Mouse (Mus musculus): ENCODE measurements around the gene Scnn1a. TPM values are rescaled to one million over a fixed set of nuclear protein-coding genes. Genes with fewer than 3 reads are reported as not detected.

Gene Scnn1a
- polyA plus RNA-seq, 1 experiment = 0.88 TPM

- no peak overlapping the region for H3K4me3 ChIP-seq (ENCODE audit: insufficient read depth, low read length)
- no peak for TF ChIP-seq CTCF (IDR thresholded peaks at IDR 0.05; ENCODE audit: low read depth, low read length)
- no peak for TF ChIP-seq POLR2A (IDR thresholded peaks at IDR 0.05; ENCODE audit: borderline replicate concordance, low read depth, low read length)
- no peak overlapping the region for H3K27ac ChIP-seq (ENCODE audit: insufficient read depth, low read depth, low read length)
- H3K4me1 ChIP-seq (ENCODE audit: control insufficient read depth, insufficient read depth, low read length) = peaks cover 30% of the 10 kb centered on the region
Observed at GRCm38 (mm10) chr6:125365522-125365921, 45.1 kb downstream of the Scnn1a start.

DNA sequence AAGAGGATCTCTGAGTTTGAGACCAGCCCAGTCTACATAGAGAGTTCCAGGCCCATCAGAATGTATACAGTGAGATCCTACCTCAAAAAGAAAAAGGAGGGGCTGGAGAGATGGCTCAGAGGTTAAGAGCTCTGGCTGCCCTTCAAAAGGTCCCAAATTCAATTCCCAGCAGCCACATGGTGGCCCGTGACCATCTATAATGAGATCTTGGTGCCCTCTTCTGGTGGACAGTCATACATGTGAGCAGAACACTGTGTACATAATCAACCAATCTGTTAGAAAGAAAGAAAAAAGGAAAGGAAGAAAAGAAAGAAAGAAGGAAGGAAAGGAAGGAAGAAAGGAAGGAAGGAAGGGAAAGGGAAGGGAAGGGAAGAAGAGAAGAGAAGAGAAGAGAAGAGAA, 45.7 kb downstream of the Scnn1a start:
- TF ChIP-seq POLR2A (IDR thresholded peaks at IDR 0.05; ENCODE audit: borderline replicate concordance, low read depth, low read length) = no peak
- TF ChIP-seq CTCF (IDR thresholded peaks at IDR 0.05; ENCODE audit: low read depth, low read length) = no peak
- peaks cover 28% of the 10 kb centered on the region for H3K4me1 ChIP-seq (ENCODE audit: control insufficient read depth, insufficient read depth, low read length)
- no peak overlapping the region for H3K27ac ChIP-seq (ENCODE audit: insufficient read depth, low read depth, low read length)
- no peak overlapping the region for H3K4me3 ChIP-seq (ENCODE audit: insufficient read depth, low read length)

DNA sequence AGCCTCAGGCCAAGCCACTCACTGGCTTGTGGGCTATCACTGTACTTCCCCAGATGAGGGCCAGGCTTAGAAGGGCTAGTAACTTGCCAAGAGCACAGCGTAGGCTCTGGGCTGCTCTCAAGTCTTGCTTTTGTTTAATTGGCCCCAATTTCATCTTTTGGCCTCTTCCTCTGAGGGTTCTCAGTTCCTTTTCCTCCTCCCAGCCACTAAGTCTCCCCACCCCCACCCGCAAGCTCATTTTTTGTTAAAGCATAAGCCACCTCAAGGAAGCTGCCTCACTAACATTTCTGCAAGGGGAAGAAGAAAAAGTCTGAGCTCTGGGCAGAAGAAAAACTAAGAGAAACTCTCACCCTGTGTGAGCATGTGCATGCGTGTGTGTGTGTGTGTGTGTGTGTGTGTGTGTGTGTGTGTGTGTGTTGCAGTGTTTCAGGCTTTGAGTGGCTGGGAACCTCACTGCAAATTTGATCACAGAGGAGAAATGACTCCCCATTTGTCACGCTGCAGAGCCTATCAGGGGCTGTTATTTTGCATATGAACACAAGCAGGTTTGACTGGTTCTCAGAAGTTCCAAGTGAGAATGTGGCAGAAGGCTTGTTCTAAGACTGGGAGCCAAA, 47.4 kb downstream of the Scnn1a start:
- TF ChIP-seq CTCF (IDR thresholded peaks at IDR 0.05; ENCODE audit: low read depth, low read length) = no peak
- TF ChIP-seq POLR2A (IDR thresholded peaks at IDR 0.05; ENCODE audit: borderline replicate concordance, low read depth, low read length) = no peak

DNA sequence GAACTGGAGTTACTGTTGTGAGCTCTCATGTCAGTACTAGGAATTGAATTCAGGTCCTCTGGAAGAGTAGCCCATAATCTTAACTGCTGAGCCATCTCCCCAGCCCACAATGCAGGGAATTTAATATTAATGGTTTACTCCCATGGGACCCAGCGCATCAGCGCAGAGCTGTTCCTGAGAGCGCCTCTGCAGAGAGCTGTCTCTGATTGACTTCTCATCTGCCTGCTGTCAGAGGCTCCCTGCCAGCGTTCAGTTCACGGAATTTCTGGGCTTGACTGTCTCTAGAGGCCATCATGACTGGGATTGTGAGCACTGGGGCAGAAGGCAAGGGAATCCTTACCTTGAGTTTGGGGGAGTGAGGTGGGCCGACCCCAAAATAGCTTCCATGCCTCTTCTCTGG, 56.6 kb downstream of the Scnn1a start:
- no peak for TF ChIP-seq CTCF (IDR thresholded peaks at IDR 0.05; ENCODE audit: low read depth, low read length)
- no peak for TF ChIP-seq POLR2A (IDR thresholded peaks at IDR 0.05; ENCODE audit: borderline replicate concordance, low read depth, low read length)
- no peak overlapping the region for H3K27ac ChIP-seq (ENCODE audit: insufficient read depth, low read depth, low read length)
- peaks cover 16% of the 10 kb centered on the region for H3K4me1 ChIP-seq (ENCODE audit: control insufficient read depth, insufficient read depth, low read length)
- H3K4me3 ChIP-seq (ENCODE audit: insufficient read depth, low read length) = no peak overlapping the region

More for the DNA sequence above, 47.4 kb downstream of the Scnn1a start:
- Histone ChIP-seq H3K27ac (ENCODE audit: insufficient read depth, low read depth, low read length) (peak overlapping the region; percentile 89), H3K4me3 (ENCODE audit: insufficient read depth, low read length) (no peak overlapping the region), H3K4me1 (ENCODE audit: control insufficient read depth, insufficient read depth, low read length) (peaks cover 33% of the 10 kb centered on the region)

GRCm38 (mm10) chr6:125377582-125378451, 57.4 kb downstream of the Scnn1a start:
- H3K4me3 ChIP-seq (ENCODE audit: insufficient read depth, low read length) = no peak overlapping the region
- peaks cover 16% of the 10 kb centered on the region for H3K4me1 ChIP-seq (ENCODE audit: control insufficient read depth, insufficient read depth, low read length)
- TF ChIP-seq CTCF (IDR thresholded peaks at IDR 0.05; ENCODE audit: low read depth, low read length) = no peak
- no peak for TF ChIP-seq POLR2A (IDR thresholded peaks at IDR 0.05; ENCODE audit: borderline replicate concordance, low read depth, low read length)
- no peak overlapping the region for H3K27ac ChIP-seq (ENCODE audit: insufficient read depth, low read depth, low read length)

- Histone ChIP-seq H3K4me1 (ENCODE audit: control insufficient read depth, insufficient read depth, low read length) (peaks cover 16% of the 10 kb centered on the region), H3K27ac (ENCODE audit: insufficient read depth, low read depth, low read length) (no peak overlapping the region), H3K4me3 (ENCODE audit: insufficient read depth, low read length) (no peak overlapping the region)
- no peak for TF ChIP-seq POLR2A (IDR thresholded peaks at IDR 0.05; ENCODE audit: borderline replicate concordance, low read depth, low read length)
- no peak for TF ChIP-seq CTCF (IDR thresholded peaks at IDR 0.05; ENCODE audit: low read depth, low read length)
Observed at GRCm38 (mm10) chr6:125378621-125379020, 58.2 kb downstream of the Scnn1a start.

DNA sequence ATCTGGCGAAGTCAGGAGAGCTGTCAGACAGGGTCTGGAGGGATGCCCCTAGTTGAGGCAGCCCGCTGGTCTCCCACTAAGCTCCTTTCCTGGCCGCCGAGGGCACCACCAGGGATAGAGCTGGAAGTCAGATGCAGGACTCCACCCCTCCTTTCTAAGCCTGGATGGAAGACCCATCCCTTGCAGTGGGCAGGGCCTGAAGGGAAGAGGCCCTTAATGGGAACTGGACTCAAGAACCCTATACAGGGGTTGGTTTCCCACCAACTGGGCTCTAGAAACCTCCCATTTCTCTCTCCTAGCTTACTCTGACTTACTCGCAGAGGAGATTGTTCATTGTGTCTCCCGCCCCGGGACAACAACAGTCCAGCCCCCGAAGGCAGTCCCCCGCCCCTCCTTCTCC, 59.3 kb downstream of the Scnn1a start:
- H3K4me1 ChIP-seq (ENCODE audit: control insufficient read depth, insufficient read depth, low read length) = peaks cover 16% of the 10 kb centered on the region
- TF ChIP-seq POLR2A (IDR thresholded peaks at IDR 0.05; ENCODE audit: borderline replicate concordance, low read depth, low read length) (no peak), CTCF (IDR thresholded peaks at IDR 0.05; ENCODE audit: low read depth, low read length) (no peak)
- no peak overlapping the region for H3K27ac ChIP-seq (ENCODE audit: insufficient read depth, low read depth, low read length)
- H3K4me3 ChIP-seq (ENCODE audit: insufficient read depth, low read length) = no peak overlapping the region

- no peak within 1 kb of the TSS for H3K27ac ChIP-seq (ENCODE audit: insufficient read depth, low read depth, low read length)
- H3K4me1 ChIP-seq (ENCODE audit: control insufficient read depth, insufficient read depth, low read length) = peaks cover 22% of the 10 kb centered on the region
- no peak within 1 kb of the TSS for H3K4me3 ChIP-seq (ENCODE audit: insufficient read depth, low read length)
- TF ChIP-seq CTCF (IDR thresholded peaks at IDR 0.05; ENCODE audit: low read depth, low read length) = no peak
- no peak for TF ChIP-seq POLR2A (IDR thresholded peaks at IDR 0.05; ENCODE audit: borderline replicate concordance, low read depth, low read length)
Observed at GRCm38 (mm10) chr6:125380372-125381360, 60.2 kb downstream of the Scnn1a start, which contains the start of gene Plekhg6. Gene Plekhg6 (minus strand): TSS chr6:125380793.

GRCm38 (mm10) chr6:125382024-125382423, 61.6 kb downstream of the Scnn1a start:
- Histone ChIP-seq H3K4me1 (ENCODE audit: control insufficient read depth, insufficient read depth, low read length) (peaks cover 26% of the 10 kb centered on the region), H3K4me3 (ENCODE audit: insufficient read depth, low read length) (no peak overlapping the region), H3K27ac (ENCODE audit: insufficient read depth, low read depth, low read length) (no peak overlapping the region)
- TF ChIP-seq POLR2A (IDR thresholded peaks at IDR 0.05; ENCODE audit: borderline replicate concordance, low read depth, low read length) (no peak), CTCF (IDR thresholded peaks at IDR 0.05; ENCODE audit: low read depth, low read length) (no peak)
